ENCODE assay signal across 22 mouse cellular contexts in genomic region chr7:67652211-67652610, GRCm38 (mm10).
"Had no signal": no experiment of that assay in that cellular context is flagged by ENCODE, and none has a peak within 500 bp of the region (broad histone marks: within the 10 kb centered on the region; RNA-seq: fewer than 3 reads in every experiment).

No protein-coding gene starts in this region.

- H3K36me3 ChIP-seq: kidney, embryonic 15.5 days; liver, embryonic 15.5 days had no signal

- H3K9me3 ChIP-seq: kidney, embryonic 15.5 days; limb, embryonic 12.5 days; liver, embryonic 15.5 days had no signal

- DNase-seq: kidney, adult 11 months; kidney, adult 8-10 months; kidney, postnatal 10 days; kidney, postnatal 4 days; layer of hippocampus, postnatal 36 days; lung, adult 2 months; lung, postnatal 14 days; lung, postnatal 4 days; midbrain, embryonic 14.5 days; right cerebral cortex, adult 18-20 months; right cerebral cortex, postnatal 14 days; right cerebral cortex, postnatal 4 days; thymus, adult 2 months; thymus, postnatal 14 days; thymus, postnatal 4 days had no signal

- H3K27ac ChIP-seq: kidney, embryonic 15.5 days; limb, embryonic 12.5 days; liver, embryonic 15.5 days; stomach, postnatal 0 days had no signal

- H3K4me3 ChIP-seq: kidney, embryonic 15.5 days; left cerebral cortex, adult 2 months; limb, embryonic 12.5 days; liver, embryonic 15.5 days had no signal

- H3K9ac ChIP-seq: kidney, embryonic 15.5 days; limb, embryonic 12.5 days; liver, embryonic 15.5 days had no signal

- H3K4me2 ChIP-seq: kidney, embryonic 15.5 days; limb, embryonic 12.5 days; liver, embryonic 11.5 days; liver, embryonic 15.5 days; midbrain, embryonic 11.5 days had no signal

- H3K27me3 ChIP-seq: kidney, embryonic 15.5 days; limb, embryonic 12.5 days; liver, embryonic 15.5 days had no signal
